Mouse (Mus musculus): ENCODE measurements at regions not wholly inside any gene's neighbourhood (a gene's known extent, or its start where the extent isn't known, plus 50 kb on each side); places are given as distances from the start of the nearest gene placed in this dataset.

- no peak for TF ChIP-seq CTCF (IDR thresholded peaks at IDR 0.05; ENCODE audit: insufficient read depth, low read length)
- TF ChIP-seq POLR2A (IDR thresholded peaks at IDR 0.05; ENCODE audit: borderline replicate concordance, extremely low read depth, low read depth, low read length) = no peak
These were observed 904.3 kb upstream of the Lrrc6 start for GRCm38 (mm10) chr15:67405011-67405410.

Measured in lung, adult 2 months (tissue).